Mouse (Mus musculus) lung, adult 2 months (tissue): ENCODE measurements around the gene Snapc4.

Source experiments
- CTCF ChIP-seq: fragments of 200-500 bp; IDR thresholded peaks from 2 replicates; pipeline ENCODE4 v1.5.1; 2011; ENCODE audit warnings: mild to moderate bottlenecking, low read length, control low read depth; ENCODE audit not compliant: insufficient read depth
- POLR2A ChIP-seq: fragments of 200-500 bp; IDR thresholded peaks from 2 replicates; pipeline ENCODE4 v1.6.1; 2011; ENCODE audit warnings: low read depth, mild to moderate bottlenecking, control low read depth, low read length, borderline replicate concordance; ENCODE audit errors: extremely low read depth

DNA sequence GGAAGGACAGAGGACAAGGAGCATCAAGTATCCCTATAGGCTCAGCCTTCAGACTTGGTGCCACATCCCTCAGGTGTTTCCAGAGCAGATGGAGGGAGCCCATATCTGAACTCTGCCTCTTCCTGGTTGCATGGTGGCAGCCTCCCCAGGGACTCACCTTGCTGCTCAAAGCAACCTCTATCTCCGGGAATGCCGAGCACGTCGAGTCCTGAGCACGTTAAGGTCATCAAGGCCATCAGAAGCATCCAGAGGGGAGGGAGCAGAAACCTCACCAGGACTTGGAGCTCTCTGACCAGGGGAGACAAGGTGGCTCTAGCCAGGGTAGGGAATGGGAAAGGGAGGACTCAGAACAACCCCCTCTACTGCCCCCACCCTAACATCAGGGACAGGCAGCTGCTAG, 17.0 kb downstream of the Snapc4 start:
- TF ChIP-seq POLR2A (no peak), CTCF (no peak)
